Mouse (Mus musculus): ENCODE measurements at regions not wholly inside any gene's neighbourhood (a gene's known extent, or its start where the extent isn't known, plus 50 kb on each side); places are given as distances from the start of the nearest gene placed in this dataset.

- TF ChIP-seq CTCF (IDR thresholded peaks at IDR 0.05; ENCODE audit: low read depth, low read length), result no peak
- TF ChIP-seq POLR2A (IDR thresholded peaks at IDR 0.05; ENCODE audit: borderline replicate concordance, low read depth, low read length), result no peak
Observed at GRCm38 (mm10) chr13:110534320-110534764, 139.5 kb downstream of the Plk2 start.
